Mouse (Mus musculus) forebrain, embryonic 14.5 days (tissue): ENCODE measurements at regions not wholly inside any gene's neighbourhood (a gene's known extent, or its start where the extent isn't known, plus 50 kb on each side); places are given as distances from the start of the nearest gene placed in this dataset.

Experiments used
- ATAC-seq: fragments of 200-750 bp; cut with Nextera tagmentation; 2 replicates; pipeline ENCODE4 v1.8.0; 2017; ENCODE audit warnings: mild to moderate bottlenecking, moderate library complexity
- DNase-seq: peaks from one replicate; pipeline ENCODE4 v3.0.0-alpha.2; 2015; ENCODE audit warnings: low spot score
- H3K27ac ChIP-seq: fragments of 300-500 bp; sonication (generic); 2 replicates; pipeline ENCODE4 v1.5.1; 2014; ENCODE audit warnings: low read depth, mild to moderate bottlenecking, control low read depth, low read length, moderate library complexity
- H3K27me3 ChIP-seq: fragments of 300-500 bp; sonication (generic); replicated peaks from 2 replicates; pipeline ENCODE4 v1.6.1; 2014; ENCODE audit warnings: low read length, control low read depth, mixed read lengths; ENCODE audit not compliant: control insufficient read depth, insufficient read depth
- H3K36me3 ChIP-seq: fragments of 300-500 bp; sonication (generic); 2 replicates; pipeline ENCODE4 v1.6.1; 2014; ENCODE audit warnings: low read length, control low read depth; ENCODE audit not compliant: control insufficient read depth, insufficient read depth
- H3K4me1 ChIP-seq: fragments of 300-500 bp; sonication (generic); 2 replicates; pipeline ENCODE4 v1.6.1; 2014; ENCODE audit warnings: antibody characterized with exemption, low read length, control low read depth; ENCODE audit not compliant: control insufficient read depth, insufficient read depth
- H3K4me2 ChIP-seq: fragments of 300-500 bp; sonication (generic); 2 replicates; pipeline ENCODE4 v1.6.1; 2014; ENCODE audit warnings: mild to moderate bottlenecking, control low read depth, low read length
- H3K4me3 ChIP-seq: fragments of 300-500 bp; sonication (generic); 2 replicates; pipeline ENCODE4 v1.5.1; 2014; ENCODE audit warnings: low read depth, low read length, control low read depth
- H3K9ac ChIP-seq: fragments of 300-500 bp; sonication (generic); 2 replicates; pipeline ENCODE4 v1.6.1; 2014; ENCODE audit warnings: mild to moderate bottlenecking, low read length, control low read depth, moderate library complexity
- H3K9me3 ChIP-seq: fragments of 300-500 bp; sonication (generic); replicated peaks from 2 replicates; pipeline ENCODE4 v1.6.1; 2016; ENCODE audit warnings: low read length, control low read depth, mixed read lengths; ENCODE audit not compliant: control insufficient read depth
- WGBS: fragments of 180-500 bp; shearing (Covaris S2); extraction: QIAGEN DNeasy Blood & Tissue Kit; methylation state at CpG from one replicate; pipeline ENCODE4 v1.1.7; 2014; 5-methylcytosine and 5-hydroxymethylcytosine counted together

GRCm38 (mm10) chr14:85861371-85861951 lies 1279.6 kb downstream of the Diaph3 start:
- H3K4me2 ChIP-seq: no peak overlapping the region
- H3K4me3 ChIP-seq: no peak overlapping the region
- H3K9ac ChIP-seq: no peak overlapping the region
- ATAC-seq (no peak), DNase-seq (no peak)
- 64% methylated on average over 3 of the region's 3 CpGs for WGBS
- H3K4me1 ChIP-seq: no peaks in the 10 kb centered on the region
- H3K27me3 ChIP-seq: no peaks in the 10 kb centered on the region
- no peak overlapping the region for H3K27ac ChIP-seq
- H3K9me3 ChIP-seq: no peaks in the 10 kb centered on the region
- no peaks in the 10 kb centered on the region for H3K36me3 ChIP-seq

GRCm38 (mm10) chr14:85849490-85849889 lies 1291.5 kb downstream of the Diaph3 start:
- Histone ChIP-seq H3K4me3 (no peak overlapping the region), H3K4me2 (no peak overlapping the region), H3K36me3 (no peaks in the 10 kb centered on the region), H3K9ac (no peak overlapping the region), H3K9me3 (no peaks in the 10 kb centered on the region), H3K27me3 (no peaks in the 10 kb centered on the region), H3K27ac (no peak overlapping the region), H3K4me1 (no peaks in the 10 kb centered on the region)
- ATAC-seq: no peak
- no peak for DNase-seq
- WGBS: 97% methylated on average over 1 of the region's 1 CpGs

DNA sequence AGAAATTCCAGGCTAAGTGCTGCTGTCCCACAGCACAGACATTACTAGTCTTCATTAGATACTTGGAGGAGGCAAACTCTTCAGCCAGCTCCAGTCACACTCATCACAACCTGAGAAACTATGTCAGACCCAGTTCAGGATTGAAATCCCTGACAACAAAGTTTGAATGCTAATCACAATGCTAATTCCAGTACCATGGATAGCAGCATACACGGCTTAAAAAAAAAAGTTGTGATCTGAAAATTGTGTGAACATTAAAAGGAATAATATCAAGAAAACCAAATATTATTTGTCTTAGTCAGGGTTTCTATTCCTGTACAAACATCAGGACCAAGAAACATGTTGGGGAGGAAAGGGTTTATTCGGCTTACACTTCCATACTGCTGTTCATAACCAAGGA lies 1305.5 kb downstream of the Diaph3 start:
- Histone ChIP-seq H3K27me3 (no peaks in the 10 kb centered on the region), H3K4me3 (no peak overlapping the region), H3K27ac (no peak overlapping the region), H3K4me1 (no peaks in the 10 kb centered on the region), H3K9me3 (no peaks in the 10 kb centered on the region), H3K4me2 (no peak overlapping the region), H3K36me3 (no peaks in the 10 kb centered on the region), H3K9ac (no peak overlapping the region)
- DNase-seq (no peak), ATAC-seq (no peak)
- whole genome bisulfite sequencing: 91% methylated on average over 2 of the region's 2 CpGs

GRCm38 (mm10) chr14:85814920-85815319 lies 1326.1 kb downstream of the Diaph3 start:
- Histone ChIP-seq H3K27ac (no peak overlapping the region), H3K4me2 (no peak overlapping the region), H3K4me1 (no peaks in the 10 kb centered on the region), H3K4me3 (no peak overlapping the region), H3K9me3 (no peaks in the 10 kb centered on the region), H3K27me3 (no peaks in the 10 kb centered on the region), H3K9ac (no peak overlapping the region), H3K36me3 (no peaks in the 10 kb centered on the region)
- WGBS: 2% methylated on average over 2 of the region's 2 CpGs
- DNase-seq (peak; percentile 17), ATAC-seq (no peak)

- Histone ChIP-seq H3K4me3 (no peak overlapping the region), H3K27ac (no peak overlapping the region), H3K36me3 (no peaks in the 10 kb centered on the region), H3K4me2 (no peak overlapping the region), H3K9ac (no peak overlapping the region), H3K9me3 (no peaks in the 10 kb centered on the region), H3K4me1 (no peaks in the 10 kb centered on the region), H3K27me3 (no peaks in the 10 kb centered on the region)
- WGBS: 58% methylated on average over 3 of the region's 3 CpGs
- DNase-seq: no peak
- no peak for ATAC-seq
Observed at GRCm38 (mm10) chr14:85784386-85784785, 1341.0 kb downstream of the Pcdh17 start.

DNA sequence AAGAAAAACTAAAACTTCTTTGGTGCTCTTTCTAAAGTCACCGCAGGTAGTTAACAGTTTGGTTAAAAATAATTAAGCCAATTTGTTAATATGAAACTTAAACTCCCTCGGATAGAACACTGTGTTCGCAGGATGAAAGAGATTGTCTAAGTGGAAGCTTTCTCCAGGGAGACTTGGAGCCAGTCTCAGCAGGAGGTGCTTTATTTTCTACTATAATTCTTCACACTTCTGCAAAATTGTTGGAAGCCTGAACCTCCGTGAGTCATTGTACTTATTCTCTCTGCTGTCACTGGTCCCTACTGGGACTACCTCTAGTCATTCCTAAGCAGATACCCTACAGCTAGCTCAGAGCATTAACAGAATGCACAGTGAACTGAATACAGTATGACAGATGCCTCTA lies 1327.3 kb downstream of the Pcdh17 start:
- 39% methylated on average over 4 of the region's 4 CpGs for WGBS

GRCm38 (mm10) chr14:85768301-85768700 lies 1324.9 kb downstream of the Pcdh17 start:
- Histone ChIP-seq H3K9me3 (no peaks in the 10 kb centered on the region), H3K27ac (no peak overlapping the region), H3K36me3 (no peaks in the 10 kb centered on the region), H3K4me2 (no peak overlapping the region), H3K27me3 (no peaks in the 10 kb centered on the region), H3K4me1 (no peaks in the 10 kb centered on the region), H3K9ac (no peak overlapping the region), H3K4me3 (no peak overlapping the region)
- 87% methylated on average over 5 of the region's 5 CpGs for WGBS
- DNase-seq (no peak), ATAC-seq (no peak)

More for the DNA sequence above, 1327.3 kb downstream of the Pcdh17 start:
- Histone ChIP-seq H3K27me3 (no peaks in the 10 kb centered on the region), H3K9me3 (no peaks in the 10 kb centered on the region), H3K36me3 (no peaks in the 10 kb centered on the region), H3K9ac (no peak overlapping the region), H3K27ac (no peak overlapping the region), H3K4me1 (no peaks in the 10 kb centered on the region), H3K4me3 (no peak overlapping the region), H3K4me2 (no peak overlapping the region)
- DNase-seq (no peak), ATAC-seq (no peak)

DNA sequence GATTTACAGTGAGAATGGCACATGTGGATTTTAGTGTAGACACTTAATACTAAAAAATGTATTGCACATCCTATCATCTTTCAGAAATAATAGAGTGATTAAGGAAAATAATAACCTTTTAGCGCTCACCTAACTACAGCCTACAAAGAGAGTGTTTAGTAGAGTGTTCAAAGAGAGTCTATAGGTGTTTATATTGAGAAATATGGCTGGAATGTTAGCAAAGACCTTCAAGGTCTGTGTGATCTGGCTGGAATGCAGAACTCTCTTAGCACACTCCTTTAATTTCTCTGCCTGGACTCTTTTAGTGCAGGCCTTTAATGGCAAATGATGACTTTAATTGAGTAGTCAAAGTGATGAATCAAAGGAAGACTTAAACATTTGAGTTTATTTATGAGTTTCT lies 1314.0 kb downstream of the Pcdh17 start:
- DNase-seq (no peak), ATAC-seq (no peak)
- Histone ChIP-seq H3K9me3 (no peaks in the 10 kb centered on the region), H3K36me3 (no peaks in the 10 kb centered on the region), H3K4me2 (no peak overlapping the region), H3K9ac (no peak overlapping the region), H3K4me3 (no peak overlapping the region), H3K27me3 (no peaks in the 10 kb centered on the region), H3K27ac (no peak overlapping the region), H3K4me1 (no peaks in the 10 kb centered on the region)
- 94% methylated on average over 1 of the region's 1 CpGs for WGBS

DNA sequence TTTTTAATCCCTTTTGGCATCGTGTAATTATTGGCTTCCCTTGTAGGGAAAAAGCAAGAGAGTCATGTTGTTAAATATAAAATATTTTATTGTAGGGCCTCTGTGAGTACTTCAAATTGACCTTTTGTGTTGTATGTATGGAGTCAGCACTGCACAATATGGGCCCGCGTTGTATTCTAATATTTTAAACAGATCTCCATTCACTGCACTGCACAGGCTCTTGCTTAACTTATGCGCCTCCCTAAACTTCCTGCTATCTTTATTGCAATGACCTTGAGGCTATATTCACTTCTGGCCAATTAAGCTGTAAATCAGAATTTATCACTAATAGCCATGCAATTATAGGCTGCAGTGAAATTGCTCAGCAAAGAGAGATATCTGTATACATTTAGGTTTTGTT lies 1295.2 kb downstream of the Pcdh17 start:
- ATAC-seq: no peak
- WGBS: 46% methylated on average over 4 of the region's 4 CpGs
- Histone ChIP-seq H3K4me1 (no peaks in the 10 kb centered on the region), H3K27ac (no peak overlapping the region), H3K9ac (no peak overlapping the region), H3K27me3 (no peaks in the 10 kb centered on the region), H3K9me3 (no peaks in the 10 kb centered on the region), H3K36me3 (no peaks in the 10 kb centered on the region), H3K4me3 (no peak overlapping the region), H3K4me2 (no peak overlapping the region)
- DNase-seq: no peak
